Mouse (Mus musculus) brain, embryonic 14.5 days (tissue): Measurements from ENCODE around the gene E130218I03Rik.

ENCODE experiments used
- CTCF ChIP-seq: fragments of 200-500 bp; IDR thresholded peaks from 2 replicates; pipeline ENCODE4 v1.5.1; 2012; ENCODE audit warnings: inconsistent platforms, mild to moderate bottlenecking, moderate library complexity, borderline replicate concordance; ENCODE audit not compliant: insufficient read depth, insufficient read length; ENCODE audit errors: extremely low read depth
- POLR2A ChIP-seq: fragments of 200-500 bp; IDR thresholded peaks from 2 replicates; pipeline ENCODE4 v1.6.1; 2012; ENCODE audit warnings: mild to moderate bottlenecking, inconsistent platforms, borderline replicate concordance; ENCODE audit not compliant: poor library complexity, insufficient read depth, insufficient read length, severe bottlenecking; ENCODE audit errors: extremely low read depth

DNA sequence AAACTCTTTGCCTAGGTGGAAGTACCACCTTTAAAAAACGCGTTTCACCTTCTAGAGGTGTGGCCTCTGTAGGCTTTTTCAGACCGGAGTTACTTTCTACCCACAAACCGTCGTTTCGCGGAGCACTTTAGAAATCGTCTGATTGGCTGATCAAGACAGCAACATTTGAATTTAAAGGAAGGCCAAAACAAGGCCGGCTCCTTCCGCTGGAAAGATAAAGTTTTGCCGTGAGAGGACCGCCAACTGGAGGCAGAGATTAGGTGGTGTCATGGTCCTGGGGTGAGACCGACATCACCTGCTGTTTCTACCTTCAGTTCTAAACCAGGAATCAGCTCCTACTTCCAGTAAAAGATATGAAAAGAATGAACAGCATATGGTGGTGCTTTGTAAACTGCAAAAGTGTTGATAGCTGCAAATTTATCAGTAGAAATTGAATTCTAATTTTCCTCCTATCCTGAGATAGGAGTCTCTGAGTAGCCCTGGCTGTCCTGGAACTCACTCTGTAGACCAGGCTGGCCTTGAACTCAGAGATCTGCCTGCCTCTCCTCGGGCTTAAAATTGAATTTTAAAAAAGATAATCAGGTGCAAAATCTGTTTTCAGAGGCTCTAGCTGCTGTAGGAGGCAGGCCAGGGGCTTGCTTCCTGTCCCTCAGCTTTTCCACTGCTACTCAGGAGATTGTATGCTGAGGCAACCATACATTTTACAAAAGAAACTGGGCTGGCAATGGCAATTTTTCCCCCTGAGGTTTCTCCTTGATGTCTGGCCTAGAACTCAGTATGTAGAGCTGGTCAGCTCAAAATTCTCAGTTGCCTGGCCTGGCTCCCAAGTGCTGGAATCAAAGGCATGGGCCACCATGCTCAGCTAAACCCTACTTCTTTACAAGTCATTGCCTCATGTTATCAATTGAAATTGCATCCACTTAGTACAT lies 30.2 kb downstream of the E130218I03Rik start:
- no peak for TF ChIP-seq POLR2A
- no peak for TF ChIP-seq CTCF
